Mouse (Mus musculus) hindbrain, embryonic 12.5 days (tissue): ENCODE measurements at regions not wholly inside any gene's neighbourhood (a gene's known extent, or its start where the extent isn't known, plus 50 kb on each side); places are given as distances from the start of the nearest gene placed in this dataset.

Experiments
- ATAC-seq: fragments of 200-750 bp; cut with Nextera tagmentation; 2 replicates; pipeline ENCODE4 v1.8.0; 2017; ENCODE audit warnings: moderate TSS enrichment; ENCODE audit not compliant: low FRiP score
- H3K27ac ChIP-seq: fragments of 300-500 bp; sonication (generic); 2 replicates; pipeline ENCODE4 v1.5.1; 2016; ENCODE audit warnings: mild to moderate bottlenecking
- H3K27me3 ChIP-seq: fragments of 300-500 bp; sonication (generic); 2 replicates; pipeline ENCODE4 v1.6.1; 2016; ENCODE audit warnings: mild to moderate bottlenecking
- H3K36me3 ChIP-seq: fragments of 300-500 bp; sonication (generic); 2 replicates; pipeline ENCODE4 v1.6.1; 2016; ENCODE audit warnings: mild to moderate bottlenecking
- H3K4me1 ChIP-seq: fragments of 300-500 bp; sonication (generic); 2 replicates; pipeline ENCODE4 v1.6.1; 2016
- H3K4me2 ChIP-seq: fragments of 300-500 bp; sonication (generic); replicated peaks from 2 replicates; pipeline ENCODE4 v1.6.1; 2016; ENCODE audit warnings: mild to moderate bottlenecking
- H3K4me3 ChIP-seq: fragments of 300-500 bp; sonication (generic); 2 replicates; pipeline ENCODE4 v1.5.1; 2016; ENCODE audit warnings: mild to moderate bottlenecking
- H3K9ac ChIP-seq: fragments of 300-500 bp; sonication (generic); 2 replicates; pipeline ENCODE4 v1.6.1; 2016; ENCODE audit warnings: mild to moderate bottlenecking, moderate library complexity
- H3K9me3 ChIP-seq: fragments of 300-500 bp; sonication (generic); replicated peaks from 2 replicates; pipeline ENCODE4 v1.6.1; 2016; ENCODE audit warnings: mild to moderate bottlenecking
- WGBS: fragments of 180-500 bp; shearing (Covaris S2); methylation state at CpG from one replicate; pipeline ENCODE4 v1.1.7; 2016; 5-methylcytosine and 5-hydroxymethylcytosine counted together

DNA sequence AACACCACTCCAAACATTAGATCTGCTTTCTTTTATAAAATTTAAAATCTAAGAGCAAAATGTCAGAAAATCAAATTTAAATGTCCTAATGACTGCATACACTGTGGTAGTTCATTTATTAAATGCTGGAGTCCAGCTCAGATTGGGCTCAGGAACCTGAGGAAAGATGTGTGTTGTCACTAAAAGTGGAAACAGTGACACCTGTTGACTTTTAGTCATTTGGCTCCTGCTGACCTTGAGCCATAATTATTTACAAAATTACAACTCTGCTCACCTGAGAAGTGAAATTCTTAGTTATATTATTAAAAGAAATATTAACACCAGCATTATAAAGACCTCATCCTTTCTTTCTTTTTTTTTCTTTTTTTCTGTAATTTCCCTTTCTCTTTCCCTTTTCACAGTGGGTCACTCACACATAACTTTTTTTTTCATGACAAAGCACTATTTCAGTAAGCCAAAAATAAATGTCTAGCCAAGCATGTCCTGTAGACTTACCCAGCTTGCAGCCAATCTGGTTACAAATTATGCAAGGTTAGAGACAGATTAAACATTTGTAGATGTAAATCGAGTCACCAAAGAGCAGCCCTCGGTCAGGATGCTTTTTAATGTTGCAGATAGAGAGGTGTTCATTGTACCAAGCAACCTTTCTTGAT lies 288.9 kb upstream of the Tet2 start:
- no peak overlapping the region for H3K4me2 ChIP-seq
- no peaks in the 10 kb centered on the region for H3K27me3 ChIP-seq
- no peak overlapping the region for H3K4me3 ChIP-seq
- H3K9ac ChIP-seq: no peak overlapping the region
- 89% methylated on average over 2 of the region's 2 CpGs for WGBS
- no peaks in the 10 kb centered on the region for H3K4me1 ChIP-seq
- H3K36me3 ChIP-seq: no peaks in the 10 kb centered on the region
- no peak for ATAC-seq
- H3K27ac ChIP-seq: no peak overlapping the region
- no peaks in the 10 kb centered on the region for H3K9me3 ChIP-seq

DNA sequence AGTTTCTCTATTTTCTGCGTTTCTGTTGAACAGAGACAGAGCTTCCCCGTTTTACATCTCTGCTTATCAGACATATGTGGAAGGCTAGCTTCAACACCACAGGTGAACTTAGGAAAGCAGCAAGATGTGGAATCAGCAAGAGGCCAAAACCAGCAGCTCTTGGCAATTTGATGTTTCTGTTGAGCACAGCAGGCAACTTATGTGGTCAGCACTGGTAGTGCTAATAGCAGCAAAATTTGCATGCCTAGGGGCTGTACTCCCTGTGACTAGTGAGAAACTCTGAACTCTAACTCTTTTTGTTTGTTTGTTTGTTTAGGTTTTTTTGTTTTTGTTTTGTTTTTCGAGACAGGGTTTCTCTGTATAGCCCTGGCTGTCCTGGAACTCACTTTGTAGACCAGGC lies 289.5 kb upstream of the Tet2 start:
- H3K4me3 ChIP-seq: no peak overlapping the region
- H3K4me1 ChIP-seq: no peaks in the 10 kb centered on the region
- H3K9me3 ChIP-seq: no peaks in the 10 kb centered on the region
- no peak overlapping the region for H3K9ac ChIP-seq
- no peaks in the 10 kb centered on the region for H3K27me3 ChIP-seq
- ATAC-seq: no peak
- H3K4me2 ChIP-seq: no peak overlapping the region
- H3K36me3 ChIP-seq: no peaks in the 10 kb centered on the region
- no peak overlapping the region for H3K27ac ChIP-seq
- 87% methylated on average over 3 of the region's 3 CpGs for WGBS

DNA sequence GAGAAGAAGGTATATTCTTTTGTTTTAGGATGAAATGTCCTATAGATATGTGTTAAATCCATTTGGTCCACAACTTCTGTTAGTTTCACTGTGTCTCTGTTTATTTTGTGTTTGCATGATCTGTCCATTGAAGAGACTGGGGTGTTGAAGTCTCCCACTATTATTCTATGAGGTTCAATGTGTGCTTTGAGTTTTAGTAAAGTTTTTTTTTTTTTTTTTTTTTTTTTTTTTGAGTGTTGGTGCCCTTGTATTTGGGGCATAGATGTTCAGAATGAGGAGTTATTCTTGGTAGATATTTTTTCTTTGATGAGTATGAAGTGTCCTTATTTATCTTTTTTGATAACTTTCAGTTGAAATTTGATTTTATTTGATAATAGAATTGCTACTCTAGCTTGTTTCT lies 301.4 kb upstream of the Tet2 start:
- no peak overlapping the region for H3K27ac ChIP-seq
- no peak for ATAC-seq
- H3K9me3 ChIP-seq: no peaks in the 10 kb centered on the region
- H3K4me1 ChIP-seq: no peaks in the 10 kb centered on the region
- no peak overlapping the region for H3K9ac ChIP-seq
- H3K27me3 ChIP-seq: no peaks in the 10 kb centered on the region
- H3K4me3 ChIP-seq: no peak overlapping the region
- no peak overlapping the region for H3K4me2 ChIP-seq
- no peaks in the 10 kb centered on the region for H3K36me3 ChIP-seq

DNA sequence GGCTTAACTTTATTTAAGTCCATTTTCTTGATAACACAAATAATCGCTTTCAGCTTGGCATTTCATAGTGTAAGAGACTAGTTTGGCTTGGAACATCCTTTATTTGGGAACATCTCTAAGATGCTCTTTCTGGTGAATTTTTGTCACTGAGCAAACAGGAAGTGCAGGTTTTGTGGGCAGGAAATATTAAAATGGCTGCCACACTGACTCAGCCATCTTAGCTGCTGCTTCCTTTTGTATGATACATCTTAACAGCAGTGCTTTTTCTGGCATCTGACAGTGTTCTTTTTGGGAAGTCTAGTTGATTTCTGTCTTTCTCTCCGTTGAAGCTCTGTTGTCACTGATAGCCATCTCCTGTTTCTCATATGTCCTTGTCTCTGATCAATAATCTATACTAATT lies 329.4 kb upstream of the Tet2 start:
- Histone ChIP-seq H3K36me3 (no peaks in the 10 kb centered on the region), H3K4me3 (no peak overlapping the region), H3K4me2 (no peak overlapping the region), H3K4me1 (peaks cover 10% of the 10 kb centered on the region; the same call in 1 of the 2 replicates), H3K27me3 (no peaks in the 10 kb centered on the region), H3K27ac (no peak overlapping the region), H3K9me3 (no peaks in the 10 kb centered on the region), H3K9ac (no peak overlapping the region)
- WGBS: 89% methylated on average over 2 of the region's 2 CpGs
- no peak for ATAC-seq

DNA sequence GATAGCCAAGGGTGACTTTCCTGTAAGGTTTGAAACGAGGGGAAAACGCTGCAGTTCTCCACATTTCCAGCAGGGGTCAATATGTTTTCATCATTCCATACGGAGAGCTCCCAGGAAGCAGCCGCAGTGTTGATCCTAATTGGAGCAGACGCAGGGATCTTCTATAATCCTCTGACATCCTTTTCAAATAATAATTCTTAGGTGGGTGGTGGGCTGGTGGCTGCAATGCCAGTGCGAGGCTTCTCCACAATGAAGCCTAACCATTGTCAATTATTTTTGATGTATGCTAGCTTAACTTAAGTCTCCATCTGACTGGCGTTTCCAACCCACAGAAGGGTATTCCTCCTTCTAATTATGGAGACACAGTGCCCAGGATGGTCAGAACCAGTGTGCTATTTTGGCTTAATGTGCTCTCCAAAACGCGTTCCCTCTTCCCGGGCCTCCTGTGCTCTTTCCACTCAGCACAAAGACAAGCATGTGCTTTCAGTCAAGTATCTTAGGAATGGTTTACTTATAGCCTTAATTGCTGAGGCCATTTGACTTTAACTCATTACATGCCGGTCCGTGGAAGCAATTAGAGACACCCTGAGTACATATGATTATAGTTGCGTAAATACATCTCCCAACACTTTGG lies 331.6 kb upstream of the Tet2 start:
- WGBS: 14% methylated on average over 13 of the region's 13 CpGs

DNA sequence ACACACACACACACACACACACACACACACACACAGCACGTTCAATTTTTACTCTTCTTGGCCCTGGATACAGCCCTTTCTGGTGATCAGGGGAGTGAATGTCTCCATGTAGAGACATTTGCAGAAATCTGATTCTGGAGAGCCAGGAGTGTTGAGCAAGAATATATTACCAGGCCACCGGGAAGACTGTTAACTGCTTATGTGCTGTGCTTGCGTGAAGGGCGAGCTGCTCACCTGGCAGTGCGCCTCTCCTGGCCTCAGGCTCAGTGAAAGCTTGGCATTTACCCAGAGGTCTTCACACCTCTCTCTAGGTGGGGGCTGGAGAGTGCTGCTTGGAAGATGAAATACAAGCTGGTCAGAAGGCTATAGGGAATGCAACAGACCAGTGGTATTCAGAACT lies 332.4 kb upstream of the Tet2 start:
- 47% methylated on average over 5 of the region's 5 CpGs for WGBS
- Histone ChIP-seq H3K4me3 (no peak overlapping the region), H3K4me2 (peak overlapping the region; percentile 49), H3K27ac (peak overlapping the region; percentile 83), H3K9me3 (no peaks in the 10 kb centered on the region), H3K4me1 (peaks cover 10% of the 10 kb centered on the region; the same call in 1 of the 2 replicates), H3K9ac (no peak overlapping the region; the same call in 1 of the 2 replicates), H3K36me3 (no peaks in the 10 kb centered on the region), H3K27me3 (0 out of 2 replicates have a peak, but pooled peaks cover 3% of the 10 kb centered on the region)
- peak; percentile 58; the same call in 1 of the 2 replicates for ATAC-seq

More for the DNA sequence above, 331.6 kb upstream of the Tet2 start:
- Histone ChIP-seq H3K27ac (peak overlapping the region; percentile 83), H3K36me3 (no peaks in the 10 kb centered on the region), H3K4me3 (0 out of 2 replicates have a peak overlapping the region, but pooled peaks have one; percentile 4), H3K4me2 (peak overlapping the region; percentile 49), H3K27me3 (0 out of 2 replicates have a peak, but pooled peaks cover 3% of the 10 kb centered on the region), H3K4me1 (peaks cover 10% of the 10 kb centered on the region; the same call in 1 of the 2 replicates), H3K9ac (no peak overlapping the region), H3K9me3 (no peaks in the 10 kb centered on the region)
- peak; percentile 91 for ATAC-seq

DNA sequence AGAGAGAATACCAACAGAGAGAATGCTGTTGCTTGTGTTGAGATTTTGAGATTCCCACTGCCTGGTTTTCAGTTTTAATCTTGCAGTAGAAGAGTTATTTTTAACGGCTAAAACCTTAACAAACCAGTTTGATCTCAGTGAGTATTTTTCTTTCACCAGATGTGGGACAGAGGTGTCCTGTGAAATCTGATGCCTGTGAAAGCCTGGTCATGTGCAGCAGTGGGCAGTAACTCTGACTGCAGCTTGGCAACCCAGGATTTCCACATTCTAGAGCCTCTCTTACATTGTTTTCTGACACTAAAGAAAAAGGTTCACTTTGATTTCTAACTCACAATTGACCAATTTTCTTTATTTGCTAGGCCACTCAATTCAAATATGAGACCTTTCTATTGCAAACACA lies 335.7 kb upstream of the Tet2 start:
- 36% methylated on average over 1 of the region's 1 CpGs for WGBS
- no peak overlapping the region for H3K9ac ChIP-seq
- H3K27ac ChIP-seq: no peak overlapping the region
- H3K4me3 ChIP-seq: no peak overlapping the region
- no peak overlapping the region for H3K4me2 ChIP-seq
- H3K9me3 ChIP-seq: no peaks in the 10 kb centered on the region
- peaks cover 10% of the 10 kb centered on the region; the same call in 1 of the 2 replicates for H3K4me1 ChIP-seq
- H3K36me3 ChIP-seq: no peaks in the 10 kb centered on the region
- 0 out of 2 replicates have a peak, but pooled peaks cover 3% of the 10 kb centered on the region for H3K27me3 ChIP-seq
- no peak for ATAC-seq

DNA sequence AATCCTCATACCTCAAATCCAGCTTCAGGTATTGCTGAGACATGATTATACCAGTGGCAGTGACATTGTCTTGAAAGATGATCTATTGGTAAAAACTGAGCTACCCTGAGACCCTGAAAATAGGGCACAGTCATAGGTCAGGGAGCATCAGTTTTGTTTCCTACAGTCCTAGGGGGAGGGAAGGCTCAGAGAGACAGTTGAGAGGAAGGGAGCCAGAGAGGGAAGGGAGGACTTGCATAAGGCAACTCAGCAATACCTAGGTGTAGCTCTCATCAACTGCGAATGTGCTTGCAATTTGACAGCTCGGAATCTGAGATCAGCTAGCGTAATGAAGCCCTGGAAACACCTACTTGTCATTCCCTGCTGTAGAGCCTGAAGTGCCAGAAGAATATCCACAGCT lies 334.4 kb upstream of the Cxxc4 start:
- Histone ChIP-seq H3K9me3 (no peaks in the 10 kb centered on the region), H3K27ac (no peak overlapping the region), H3K27me3 (no peaks in the 10 kb centered on the region), H3K9ac (no peak overlapping the region), H3K4me1 (no peaks in the 10 kb centered on the region), H3K4me3 (no peak overlapping the region), H3K36me3 (no peaks in the 10 kb centered on the region), H3K4me2 (no peak overlapping the region)
- no peak for ATAC-seq
- WGBS: 87% methylated on average over 3 of the region's 3 CpGs

DNA sequence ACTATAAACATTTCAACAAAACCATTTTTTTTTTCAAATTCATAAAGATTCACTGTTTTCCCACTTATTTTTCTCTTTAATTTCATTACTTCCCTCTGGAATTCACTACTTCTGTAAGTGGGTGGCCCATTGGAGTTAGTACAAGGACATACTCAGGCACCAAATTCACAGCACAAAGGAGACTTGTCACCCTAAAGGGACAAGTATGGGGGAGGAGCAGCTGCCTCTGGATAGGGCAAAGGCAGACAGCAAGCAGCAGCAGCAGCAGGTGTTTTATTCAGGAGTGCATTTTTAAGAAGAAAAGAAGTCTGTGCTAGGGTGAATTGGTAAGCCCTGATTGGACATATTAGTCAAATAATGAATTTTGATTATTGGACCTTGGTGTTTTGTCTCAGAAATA lies 314.1 kb upstream of the Cxxc4 start:
- Histone ChIP-seq H3K4me1 (0 out of 2 replicates have a peak, but pooled peaks cover 2% of the 10 kb centered on the region), H3K9me3 (no peaks in the 10 kb centered on the region), H3K27me3 (no peaks in the 10 kb centered on the region), H3K27ac (no peak overlapping the region), H3K4me2 (no peak overlapping the region), H3K36me3 (no peaks in the 10 kb centered on the region), H3K9ac (no peak overlapping the region), H3K4me3 (no peak overlapping the region)
- ATAC-seq: no peak

DNA sequence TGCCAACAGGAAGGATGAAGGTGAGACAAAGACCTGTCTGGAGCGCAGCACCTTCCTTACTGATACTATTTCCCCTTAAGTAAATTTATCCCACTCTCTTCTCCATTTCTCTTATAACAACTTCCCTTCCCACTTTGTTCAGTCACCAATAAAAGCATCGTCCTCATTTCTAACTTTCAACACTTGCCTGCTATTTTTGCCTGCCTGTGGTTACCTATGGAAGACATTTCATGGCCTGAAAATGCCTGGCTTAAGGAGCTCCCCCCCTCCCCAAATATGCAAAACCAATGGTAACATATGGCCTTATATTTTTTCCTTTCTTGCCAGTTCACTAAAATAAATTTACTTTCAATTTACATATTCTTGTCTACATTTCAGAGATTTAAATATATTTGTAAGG lies 271.0 kb upstream of the Cxxc4 start:
- Histone ChIP-seq H3K9me3 (no peaks in the 10 kb centered on the region), H3K9ac (no peak overlapping the region), H3K36me3 (no peaks in the 10 kb centered on the region), H3K27me3 (no peaks in the 10 kb centered on the region), H3K4me1 (no peaks in the 10 kb centered on the region), H3K4me2 (no peak overlapping the region), H3K4me3 (no peak overlapping the region), H3K27ac (no peak overlapping the region)
- no peak for ATAC-seq
- 85% methylated on average over 2 of the region's 2 CpGs for WGBS

DNA sequence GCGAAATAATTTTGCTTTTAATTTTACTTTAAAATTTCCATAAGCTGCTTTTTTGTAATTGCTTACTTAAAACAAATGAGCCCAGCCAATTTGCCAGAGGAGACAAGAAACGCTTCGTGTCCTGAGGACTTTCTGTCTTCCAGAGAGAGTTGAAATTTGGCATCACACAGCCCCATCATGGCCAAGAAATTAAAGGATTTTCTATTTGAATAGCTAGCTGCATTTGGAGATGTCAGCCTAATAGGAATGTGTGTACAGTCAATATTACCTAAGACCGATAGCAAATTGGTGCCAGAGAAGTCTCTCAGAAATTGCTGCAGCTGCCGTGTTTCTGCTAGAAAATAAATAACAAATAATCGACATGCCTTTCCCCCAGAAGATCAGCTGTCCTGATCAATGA lies 268.1 kb upstream of the Cxxc4 start:
- ATAC-seq: no peak
- H3K4me2 ChIP-seq: no peak overlapping the region
- H3K4me1 ChIP-seq: no peaks in the 10 kb centered on the region
- no peaks in the 10 kb centered on the region for H3K36me3 ChIP-seq
- 88% methylated on average over 6 of the region's 6 CpGs for WGBS
- H3K9ac ChIP-seq: no peak overlapping the region
- H3K27ac ChIP-seq: no peak overlapping the region
- H3K9me3 ChIP-seq: no peaks in the 10 kb centered on the region
- H3K4me3 ChIP-seq: no peak overlapping the region
- no peaks in the 10 kb centered on the region for H3K27me3 ChIP-seq

DNA sequence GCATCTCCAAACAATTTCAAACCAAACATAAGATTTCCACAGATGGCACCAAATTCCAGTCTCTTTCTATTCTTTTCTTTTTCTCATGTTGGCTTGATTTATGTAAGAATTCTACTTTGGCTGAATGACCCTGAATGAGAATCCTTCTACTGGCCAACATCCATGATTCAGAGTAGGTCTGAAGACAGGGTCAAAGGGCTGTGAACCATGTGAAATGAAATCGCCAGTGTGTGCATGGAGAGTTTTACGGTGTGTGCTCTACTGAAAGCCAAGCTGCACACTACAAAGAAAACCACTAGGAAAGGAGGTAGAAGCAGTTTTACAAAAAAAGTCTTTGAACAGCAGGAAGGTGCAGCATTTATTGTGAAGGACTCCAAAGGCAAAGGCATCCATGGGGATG lies 263.5 kb upstream of the Cxxc4 start:
- Histone ChIP-seq H3K4me3 (no peak overlapping the region), H3K27me3 (no peaks in the 10 kb centered on the region), H3K9me3 (no peaks in the 10 kb centered on the region), H3K36me3 (no peaks in the 10 kb centered on the region), H3K4me2 (no peak overlapping the region), H3K9ac (no peak overlapping the region), H3K4me1 (no peaks in the 10 kb centered on the region), H3K27ac (no peak overlapping the region)
- 34% methylated on average over 2 of the region's 2 CpGs for WGBS
- no peak for ATAC-seq

DNA sequence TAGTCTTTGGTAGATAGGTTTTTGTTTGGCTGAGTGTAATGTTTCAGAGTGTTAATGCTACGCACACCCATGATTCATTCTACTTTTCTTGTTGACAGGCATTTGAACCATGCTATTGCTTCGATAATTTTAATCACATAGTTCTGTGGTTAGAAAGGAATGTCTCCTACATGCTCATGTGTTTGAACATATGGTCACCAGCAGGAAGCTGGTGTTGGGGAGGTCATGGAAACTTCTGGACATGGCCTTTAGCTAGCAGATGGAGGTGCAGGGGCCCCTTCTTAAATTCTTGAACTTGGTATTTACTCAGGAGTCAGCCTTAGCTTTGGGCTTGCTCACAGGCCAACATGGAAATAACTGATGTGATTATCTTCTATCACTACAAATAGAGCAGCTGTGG lies 248.6 kb upstream of the Cxxc4 start:
- H3K9ac ChIP-seq: no peak overlapping the region
- no peak for ATAC-seq
- no peak overlapping the region for H3K4me2 ChIP-seq
- 75% methylated on average over 2 of the region's 2 CpGs for WGBS
- no peak overlapping the region for H3K27ac ChIP-seq
- H3K27me3 ChIP-seq: no peaks in the 10 kb centered on the region
- no peak overlapping the region for H3K4me3 ChIP-seq
- no peaks in the 10 kb centered on the region for H3K9me3 ChIP-seq
- no peaks in the 10 kb centered on the region for H3K36me3 ChIP-seq
- H3K4me1 ChIP-seq: no peaks in the 10 kb centered on the region
